Mouse (Mus musculus) CH12.LX (cell line): ENCODE results near the gene Ankrd27. TPM values are rescaled to one million over a fixed set of nuclear protein-coding genes. Genes with fewer than 3 reads are reported as not detected.

Experiments
- DNase-seq: peaks from one replicate; pipeline ENCODE4 v3.0.0-alpha.2; 2013; ENCODE audit errors: extremely low read depth
- H3K27ac ChIP-seq: 2 replicates; pipeline ENCODE4 v1.5.1; 2012; ENCODE audit warnings: low read depth, mild to moderate bottlenecking, control low read depth, moderate library complexity; ENCODE audit not compliant: insufficient read depth
- H3K27me3 ChIP-seq: replicated peaks from 2 replicates; pipeline ENCODE3; 2012; ENCODE audit warnings: inconsistent platforms
- H3K36me3 ChIP-seq, 2 experiments: replicated peaks in 1 of 2; 2 replicates each; pipeline versions ENCODE3 to v1.6.1; 2012; ENCODE audit warnings: inconsistent platforms in 1 of 2, low read length in 1 of 2, mild to moderate bottlenecking in 1 of 2, mixed read lengths in 1 of 2, moderate library complexity in 1 of 2; ENCODE audit not compliant: control insufficient read depth in 1 of 2, insufficient read depth in 1 of 2
- H3K4me1 ChIP-seq, 2 experiments: 2 replicates each; pipeline ENCODE4 v1.6.1; 2012; ENCODE audit warnings: inconsistent platforms in 1 of 2, moderate library complexity in 1 of 2; ENCODE audit not compliant: insufficient read depth in 2 of 2, control insufficient read depth in 1 of 2
- H3K4me2 ChIP-seq: 2 replicates; pipeline ENCODE4 v1.6.1; 2012; ENCODE audit warnings: low read depth, mild to moderate bottlenecking, control low read depth; ENCODE audit not compliant: poor library complexity, insufficient read depth, severe bottlenecking
- H3K4me3 ChIP-seq, 3 experiments: fragments of 150-350 bp in 1 of 3; sonication (generic) in 1 of 3; replicated peaks in 1 of 3; 2 replicates each; pipeline versions ENCODE3 to v1.5.1; 2011 to 2012; ENCODE audit warnings: low read depth in 2 of 3, low read length in 2 of 3, mild to moderate bottlenecking in 2 of 3, moderate library complexity in 2 of 3, control low read depth in 1 of 3, improper control_type of control experiment in 1 of 3, inconsistent platforms in 1 of 3, mixed read lengths in 1 of 3; ENCODE audit not compliant: poor library complexity in 1 of 3
- H3K79me2 ChIP-seq: replicated peaks from 2 replicates; pipeline ENCODE4 v1.6.1; 2012; ENCODE audit warnings: mild to moderate bottlenecking, moderate library complexity; ENCODE audit not compliant: control insufficient read depth, poor library complexity, insufficient read depth, severe bottlenecking; ENCODE audit errors: extremely low read depth
- H3K9ac ChIP-seq: 2 replicates; pipeline ENCODE4 v1.6.1; 2012; ENCODE audit warnings: low read depth, mild to moderate bottlenecking, control low read depth, moderate library complexity; ENCODE audit not compliant: insufficient read depth
- H3K9me3 ChIP-seq: replicated peaks from 2 replicates; pipeline ENCODE3; 2012; ENCODE audit warnings: low read length, inconsistent platforms, mixed read lengths
- CTCF ChIP-seq, 2 experiments: IDR thresholded peaks in 1 of 2; conservative IDR thresholded peaks in 1 of 2; 2 replicates each; pipeline ENCODE4 v1.5.1; 2011 to 2012; ENCODE audit warnings: low read depth in 2 of 2, low read length in 2 of 2, improper control_type of control experiment in 1 of 2, inconsistent platforms in 1 of 2, mild to moderate bottlenecking in 1 of 2, moderate library complexity in 1 of 2
- E2F4 ChIP-seq: IDR thresholded peaks from 2 replicates; pipeline ENCODE4 v1.6.1; 2011; ENCODE audit warnings: low read depth, low read length, improper control_type of control experiment; ENCODE audit not compliant: insufficient replicate concordance
- ETS1 ChIP-seq: conservative IDR thresholded peaks from 2 replicates; pipeline ENCODE4 v1.6.1; 2012; ENCODE audit warnings: low read depth, mild to moderate bottlenecking, inconsistent platforms, low read length, improper control_type of control experiment, moderate library complexity
- MEF2A ChIP-seq: IDR thresholded peaks from 2 replicates; pipeline ENCODE4 v1.6.1; 2014; ENCODE audit warnings: low read depth, mild to moderate bottlenecking, inconsistent platforms, low read length, improper control_type of control experiment, borderline replicate concordance
- RAD21 ChIP-seq: IDR thresholded peaks from 2 replicates; pipeline ENCODE4 v1.6.1; 2011; ENCODE audit warnings: low read depth, mild to moderate bottlenecking, low read length, improper control_type of control experiment, moderate library complexity
- SMC3 ChIP-seq: IDR thresholded peaks from 2 replicates; pipeline ENCODE4 v1.6.1; 2011; ENCODE audit warnings: low read depth, low read length, improper control_type of control experiment
- ZC3H11A ChIP-seq: IDR thresholded peaks from 2 replicates; pipeline ENCODE4 v1.6.1; 2012; ENCODE audit warnings: low read depth, mild to moderate bottlenecking, inconsistent platforms, low read length, improper control_type of control experiment
- ZMIZ1 ChIP-seq: IDR thresholded peaks from 2 replicates; pipeline ENCODE4 v1.6.1; 2012; ENCODE audit warnings: low read depth, mild to moderate bottlenecking, inconsistent platforms, low read length, improper control_type of control experiment
- dilution Hi-C: fragments of 300-500 bp; cut with MboI; formaldehyde crosslinking; loops from 2 replicates; pipeline ENCODE4 v1.14.3; 2020; ENCODE audit warnings: low sequenced_read_pairs; ENCODE audit not compliant: extremely low pct_unique_long_range_greater_than_20kb, extremely low pct_ligation_motif_present
- in situ Hi-C: fragments of 300-500 bp; cut with MboI; formaldehyde crosslinking; loops from 3 replicates; pipeline ENCODE4 v1.14.3; 2019; ENCODE audit warnings: low sequenced_read_pairs, low pct_ligation_motif_present, low pct_unique_long_range_greater_than_20kb, mixed read lengths
- polyA plus RNA-seq: library from polyadenylated mRNA; unstranded; fragments of >175 nt; gene quantifications from 2 replicates; pipeline ENCODE4 v1.2.1, GENCODE M21; 2012; ENCODE audit warnings: low read depth; ENCODE audit not compliant: insufficient read length
- total RNA-seq, 2 experiments: library from RNA; depleted of rRNA; stranded (reverse); fragments of 300-350 nt in 1 of 2; fragments of >200 nt in 1 of 2; gene quantifications; 2 replicates each; pipeline ENCODE4 v1.2.3; 2012 to 2014

Ankrd27 gene
- total and polyA plus RNA-seq, 3 experiments: 38.6 to 49.1 (median 39.0) TPM

GRCm38 (mm10) chr7:35651583-35652270, 65.7 kb downstream of the Ankrd27 start:
- Histone ChIP-seq H3K4me2 (no peak overlapping the region), H3K4me3 (no peak overlapping the region), H3K79me2 (peaks cover 3% of the 10 kb centered on the region; the same call in 1 of the 2 replicates), H3K4me1 (peaks cover 5 to 17% of the 10 kb centered on the region in 2 experiments), H3K27me3 (peaks cover 14% of the 10 kb centered on the region), H3K9ac (no peak overlapping the region), H3K27ac (no peak overlapping the region), H3K9me3 (peaks cover 10% of the 10 kb centered on the region), H3K36me3 (no peaks in the 10 kb centered on the region)
- in situ Hi-C loops: loop anchor here (25.0 kb wide), 1 partner anchor 1711 kb away; no protein-coding TSS in a partner anchor
- DNase-seq: no peak
- TF ChIP-seq CTCF (conservative IDR thresholded peaks at IDR 0.05 in 1 of 2, IDR thresholded peaks at IDR 0.05 in 1 of 2; ENCODE audit: low read depth in 2 of 2, low read length in 2 of 2) (peak in 1 of 2 experiments; percentile 25; a peak in 3 of 4 replicates), E2F4 (no peak)
- dilution Hi-C loops: no loop called here

GRCm38 (mm10) chr7:35657829-35658228, 71.8 kb downstream of the Ankrd27 start:
- Histone ChIP-seq H3K9ac (no peak overlapping the region), H3K36me3 (no peaks in the 10 kb centered on the region), H3K27ac (no peak overlapping the region), H3K27me3 (no peaks in the 10 kb centered on the region), H3K4me3 (no peak overlapping the region), H3K79me2 (no peaks in the 10 kb centered on the region), H3K4me1 (peaks cover 0 to 5% of the 10 kb centered on the region in 2 experiments; a peak in 2 of 4 replicates), H3K9me3 (peaks cover 4% of the 10 kb centered on the region), H3K4me2 (no peak overlapping the region)
- in situ Hi-C loops (loop anchor here (25.0 kb wide), 1 partner anchor 1704 kb away; no protein-coding TSS in a partner anchor), dilution Hi-C loops (no loop called here)
- DNase-seq: no peak
- TF ChIP-seq CTCF (conservative IDR thresholded peaks at IDR 0.05 in 1 of 2, IDR thresholded peaks at IDR 0.05 in 1 of 2; ENCODE audit: low read depth in 2 of 2, low read length in 2 of 2) (no peak), ETS1 (no peak)

DNA sequence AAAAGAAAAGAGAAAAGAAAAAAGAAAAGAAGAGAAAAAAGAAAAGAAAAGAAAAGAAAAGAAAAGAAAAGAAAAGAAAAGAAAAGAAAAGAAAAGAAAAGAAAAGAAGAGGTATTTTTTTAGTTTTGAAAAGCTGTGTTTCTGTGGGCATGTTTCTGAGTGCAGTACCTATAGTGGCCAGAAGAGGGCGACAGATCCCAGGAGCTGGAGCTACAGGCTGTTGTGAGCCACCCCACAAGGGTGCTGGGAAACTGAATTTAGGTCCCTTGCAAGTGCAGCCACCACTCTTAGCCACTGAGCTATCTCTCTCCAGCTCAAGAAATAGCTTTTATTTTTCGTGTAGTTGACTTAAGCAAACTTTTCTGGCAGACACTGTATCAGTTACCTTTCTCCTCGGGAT, 73.1 kb downstream of the Ankrd27 start:
- H3K4me3 ChIP-seq: no peak overlapping the region
- no peak overlapping the region for H3K9ac ChIP-seq
- no peak overlapping the region for H3K4me2 ChIP-seq
- no peaks in the 10 kb centered on the region for H3K36me3 ChIP-seq
- peaks cover 0 to 3% of the 10 kb centered on the region in 2 experiments; a peak in 1 of 4 replicates for H3K4me1 ChIP-seq
- H3K27ac ChIP-seq: no peak overlapping the region
- H3K27me3 ChIP-seq: no peaks in the 10 kb centered on the region
- peak; percentile 38 for DNase-seq
- peak; percentile 76 to 79 for TF ChIP-seq CTCF (conservative IDR thresholded peaks at IDR 0.05 in 1 of 2, IDR thresholded peaks at IDR 0.05 in 1 of 2; ENCODE audit: low read depth in 2 of 2, low read length in 2 of 2)
- peak; percentile 51 for TF ChIP-seq SMC3
- TF ChIP-seq RAD21: peak; percentile 59
- no peak for TF ChIP-seq MEF2A
- no peak for TF ChIP-seq ZMIZ1
- TF ChIP-seq ZC3H11A: no peak
- no peaks in the 10 kb centered on the region for H3K79me2 ChIP-seq
- peaks cover 4% of the 10 kb centered on the region for H3K9me3 ChIP-seq
- in situ Hi-C loops: loop anchor here (25.0 kb wide), 1 partner anchor 1703 kb away; no protein-coding TSS in a partner anchor
- dilution Hi-C loops: no loop called here
